Mouse (Mus musculus): Measurements from ENCODE around the gene Kif21b. TPM values are rescaled to one million over a fixed set of nuclear protein-coding genes. Genes with fewer than 3 reads are reported as not detected.
A peak's percentile ranks its signal among the peaks of the same experiment; 100 is the strongest.

The Kif21b gene
- polyA plus RNA-seq, 1 experiment from 2014 or later = 35.9 TPM

- no peaks in the 10 kb centered on the region; the same call in 1 of the 2 replicates for H3K27me3 ChIP-seq (replicated peaks)
- WGBS = under 1% methylated on average over 43 of the region's 43 CpGs
- H3K4me3 ChIP-seq = peak overlapping the region; percentile 79
- peak overlapping the region; percentile 67 for H3K27ac ChIP-seq
- peaks cover 69% of the 10 kb centered on the region for H3K4me1 ChIP-seq
- H3K9me3 ChIP-seq = no peaks in the 10 kb centered on the region
- H3K4me2 ChIP-seq (replicated peaks) = peak overlapping the region; percentile 75
- peak overlapping the region; percentile 86 for H3K9ac ChIP-seq
- H3K36me3 ChIP-seq = no peaks in the 10 kb centered on the region
- peak; percentile 70 for ATAC-seq (ENCODE audit: low FRiP score, low read depth)
Observed at GRCm38 (mm10) chr1:136131603-136132291, 558 bp downstream of the Kif21b start.

GRCm38 (mm10) chr1:136132386-136133201 lies 1.4 kb downstream of the Kif21b start:
- Histone ChIP-seq H3K4me1 (peaks cover 77% of the 10 kb centered on the region), H3K36me3 (no peaks in the 10 kb centered on the region), H3K27ac (0 out of 2 replicates have a peak overlapping the region, but pooled peaks have one; percentile 67), H3K9ac (peak overlapping the region; percentile 86), H3K4me3 (peak overlapping the region; percentile 79), H3K9me3 (no peaks in the 10 kb centered on the region), H3K27me3 (replicated peaks) (no peaks in the 10 kb centered on the region; the same call in 1 of the 2 replicates), H3K4me2 (replicated peaks) (peak overlapping the region; percentile 75)
- ATAC-seq (ENCODE audit: low FRiP score, low read depth) = no peak
- WGBS = 22% methylated on average over 10 of the region's 10 CpGs

GRCm38 (mm10) chr1:136133570-136134240 lies 2.5 kb downstream of the Kif21b start:
- Histone ChIP-seq H3K4me2 (replicated peaks) (peak overlapping the region; percentile 75), H3K27ac (no peak overlapping the region), H3K4me1 (peaks cover 84% of the 10 kb centered on the region), H3K4me3 (peak overlapping the region; percentile 79), H3K36me3 (no peaks in the 10 kb centered on the region), H3K9ac (peak overlapping the region; percentile 86), H3K27me3 (replicated peaks) (no peaks in the 10 kb centered on the region; the same call in 1 of the 2 replicates), H3K9me3 (no peaks in the 10 kb centered on the region)
- WGBS = 29% methylated on average over 13 of the region's 13 CpGs
- no peak for ATAC-seq (ENCODE audit: low FRiP score, low read depth)

GRCm38 (mm10) chr1:136134547-136134946 lies 3.4 kb downstream of the Kif21b start:
- Histone ChIP-seq H3K4me2 (replicated peaks) (peak overlapping the region; percentile 75), H3K9ac (0 out of 2 replicates have a peak overlapping the region, but pooled peaks have one; percentile 86), H3K4me1 (peaks cover 86% of the 10 kb centered on the region), H3K27me3 (replicated peaks) (no peaks in the 10 kb centered on the region; the same call in 1 of the 2 replicates), H3K9me3 (no peaks in the 10 kb centered on the region), H3K4me3 (peak overlapping the region; percentile 79), H3K27ac (no peak overlapping the region), H3K36me3 (no peaks in the 10 kb centered on the region)
- no peak for ATAC-seq (ENCODE audit: low FRiP score, low read depth)
- 59% methylated on average over 2 of the region's 2 CpGs for WGBS

- no peak overlapping the region for H3K4me3 ChIP-seq
Observed at GRCm38 (mm10) chr1:136135046-136135445, 3.9 kb downstream of the Kif21b start.

GRCm38 (mm10) chr1:136135777-136136444 lies 4.7 kb downstream of the Kif21b start:
- H3K27ac ChIP-seq = no peak overlapping the region
- H3K4me3 ChIP-seq = no peak overlapping the region
- peak overlapping the region; percentile 75 for H3K4me2 ChIP-seq (replicated peaks)
- H3K36me3 ChIP-seq = no peaks in the 10 kb centered on the region
- peaks cover 88% of the 10 kb centered on the region for H3K4me1 ChIP-seq
- no peaks in the 10 kb centered on the region; the same call in 1 of the 2 replicates for H3K27me3 ChIP-seq (replicated peaks)
- no peaks in the 10 kb centered on the region for H3K9me3 ChIP-seq
- 66% methylated on average over 6 of the region's 6 CpGs for WGBS
- H3K9ac ChIP-seq = no peak overlapping the region
- ATAC-seq (ENCODE audit: low FRiP score, low read depth) = no peak

More at GRCm38 (mm10) chr1:136135046-136135445, 3.9 kb downstream of the Kif21b start:
- Histone ChIP-seq H3K27ac (no peak overlapping the region), H3K9me3 (no peaks in the 10 kb centered on the region), H3K9ac (no peak overlapping the region), H3K4me2 (replicated peaks) (peak overlapping the region; percentile 75), H3K4me1 (peaks cover 88% of the 10 kb centered on the region), H3K36me3 (no peaks in the 10 kb centered on the region), H3K27me3 (replicated peaks) (no peaks in the 10 kb centered on the region; the same call in 1 of the 2 replicates)
- no peak for ATAC-seq (ENCODE audit: low FRiP score, low read depth)
- 31% methylated on average over 1 of the region's 1 CpGs for WGBS

GRCm38 (mm10) chr1:136136547-136136946 lies 5.4 kb downstream of the Kif21b start:
- Histone ChIP-seq H3K27ac (no peak overlapping the region), H3K27me3 (replicated peaks) (no peaks in the 10 kb centered on the region; the same call in 1 of the 2 replicates), H3K9me3 (no peaks in the 10 kb centered on the region), H3K4me2 (replicated peaks) (peak overlapping the region; percentile 75), H3K4me1 (peaks cover 93% of the 10 kb centered on the region), H3K4me3 (no peak overlapping the region), H3K36me3 (no peaks in the 10 kb centered on the region), H3K9ac (no peak overlapping the region)
- ATAC-seq (ENCODE audit: low FRiP score, low read depth) = no peak
- WGBS = 42% methylated on average over 4 of the region's 4 CpGs

- H3K4me2 ChIP-seq (replicated peaks) = peak overlapping the region; percentile 75
- no peaks in the 10 kb centered on the region for H3K36me3 ChIP-seq
- 27% methylated on average over 7 of the region's 7 CpGs for WGBS
- no peak overlapping the region for H3K9ac ChIP-seq
- H3K4me1 ChIP-seq = peaks cover 95% of the 10 kb centered on the region
- no peaks in the 10 kb centered on the region; the same call in 1 of the 2 replicates for H3K27me3 ChIP-seq (replicated peaks)
- no peaks in the 10 kb centered on the region for H3K9me3 ChIP-seq
- no peak for ATAC-seq (ENCODE audit: low FRiP score, low read depth)
- H3K4me3 ChIP-seq = no peak overlapping the region
- H3K27ac ChIP-seq = 0 out of 2 replicates have a peak overlapping the region, but pooled peaks have one; percentile 1
Observed at GRCm38 (mm10) chr1:136137071-136137531, 5.9 kb downstream of the Kif21b start.

GRCm38 (mm10) chr1:136137575-136137974 lies 6.4 kb downstream of the Kif21b start:
- Histone ChIP-seq H3K9me3 (no peaks in the 10 kb centered on the region), H3K4me1 (peaks cover 98% of the 10 kb centered on the region), H3K27ac (0 out of 2 replicates have a peak overlapping the region, but pooled peaks have one; percentile 39), H3K9ac (0 out of 2 replicates have a peak overlapping the region, but pooled peaks have one; percentile 6), H3K4me3 (no peak overlapping the region), H3K36me3 (no peaks in the 10 kb centered on the region), H3K4me2 (replicated peaks) (peak overlapping the region; percentile 75), H3K27me3 (replicated peaks) (no peaks in the 10 kb centered on the region; the same call in 1 of the 2 replicates)
- WGBS = 5% methylated on average over 4 of the region's 4 CpGs
- 0 out of 2 replicates have a peak, but pooled peaks have one; percentile 1 for ATAC-seq (ENCODE audit: low FRiP score, low read depth)

GRCm38 (mm10) chr1:136138191-136138830 lies 7.1 kb downstream of the Kif21b start:
- H3K9ac ChIP-seq = 0 out of 2 replicates have a peak overlapping the region, but pooled peaks have one; percentile 6
- peak overlapping the region; percentile 75 for H3K4me2 ChIP-seq (replicated peaks)

More at GRCm38 (mm10) chr1:136138191-136138830, 7.1 kb downstream of the Kif21b start:
- peaks cover 99% of the 10 kb centered on the region for H3K4me1 ChIP-seq
- no peak overlapping the region for H3K4me3 ChIP-seq
- H3K27me3 ChIP-seq (replicated peaks) = no peaks in the 10 kb centered on the region; the same call in 1 of the 2 replicates
- H3K9me3 ChIP-seq = no peaks in the 10 kb centered on the region
- H3K36me3 ChIP-seq = no peaks in the 10 kb centered on the region
- ATAC-seq (ENCODE audit: low FRiP score, low read depth) = no peak
- H3K27ac ChIP-seq = no peak overlapping the region
- 44% methylated on average over 10 of the region's 10 CpGs for WGBS

Data from neural tube, embryonic 12.5 days (tissue).